Mouse (Mus musculus) heart, postnatal 10 days (tissue): ENCODE data around the gene Lipo3. TPM values are rescaled to one million over a fixed set of nuclear protein-coding genes. Genes with fewer than 3 reads are reported as not detected.
"Not testable (repeated sequence)": the region's sequence is repeated elsewhere in the genome, so short reads cannot be mapped to it uniquely, and the experiment has no call there.

Experiments
- DNase-seq, 2 experiments: peaks; one replicate each; pipeline ENCODE4 v3.0.0; 2021
- intact Hi-C: fragments of 180-260 bp; cut with DNase I; formaldehyde crosslinking; loops from one replicate; pipeline ENCODE4 v1.15.1; 2025
- microRNA-seq, 2 experiments: library from miRNA; unstranded; fragments of <30 nt; microRNA quantifications; one replicate each; pipeline ENCODE4 v1.2.0; 2022
- total RNA-seq, 2 experiments: library from RNA; stranded (reverse); gene quantifications; 2 replicates each; pipeline ENCODE4 v1.2.3; 2021

The Lipo3 gene
- total RNA-seq = 10 to 100 TPM; 11.1 to 11.2 TPM

- peak; percentile 24 to 50 for DNase-seq
- intact Hi-C loops = not testable (repeated sequence)
Observed at GRCm38 (mm10) chr19:33761287-33762086, at the start of gene Lipo3. TSS of gene Lipo3 (minus strand) at chr19:33761951.

- intact Hi-C loops, DNase-seq: not testable (repeated sequence)
Observed at GRCm38 (mm10) chr19:33787359-33787758, 25.6 kb upstream of the Lipo3 start, which contains the start of gene Lipo1. TSS of gene Lipo1 (minus strand) at chr19:33787459.

GRCm38 (mm10) chr19:33786576-33787277 is 25.0 kb upstream of the Lipo3 start:
- no peak for DNase-seq
- intact Hi-C loops = no loop called here

DNA sequence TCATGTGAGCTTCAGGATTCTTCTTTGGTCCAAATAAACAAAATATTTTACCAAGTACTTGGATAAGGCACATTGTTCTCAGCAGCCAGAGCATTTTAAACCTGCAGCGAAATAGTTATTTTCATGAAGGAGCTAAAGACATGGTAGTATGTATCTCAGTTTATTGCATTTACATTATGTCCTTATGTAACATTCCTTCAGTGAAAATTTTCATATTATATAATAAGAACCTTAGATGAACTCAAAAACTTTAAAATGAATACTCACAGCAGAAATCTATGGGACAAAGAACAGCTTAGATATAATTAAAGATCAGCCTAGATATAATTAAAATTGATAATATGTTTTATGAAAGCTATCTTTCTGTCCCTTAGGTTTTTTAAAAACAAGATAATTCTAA is 10.5 kb downstream of the Lipo3 start, which contains the start of gene Lipo2:
Gene Lipo2 (minus strand): TSS at position 101 of the 400 bp plus-strand sequence.
- DNase-seq, intact Hi-C loops: not testable (repeated sequence)

DNA sequence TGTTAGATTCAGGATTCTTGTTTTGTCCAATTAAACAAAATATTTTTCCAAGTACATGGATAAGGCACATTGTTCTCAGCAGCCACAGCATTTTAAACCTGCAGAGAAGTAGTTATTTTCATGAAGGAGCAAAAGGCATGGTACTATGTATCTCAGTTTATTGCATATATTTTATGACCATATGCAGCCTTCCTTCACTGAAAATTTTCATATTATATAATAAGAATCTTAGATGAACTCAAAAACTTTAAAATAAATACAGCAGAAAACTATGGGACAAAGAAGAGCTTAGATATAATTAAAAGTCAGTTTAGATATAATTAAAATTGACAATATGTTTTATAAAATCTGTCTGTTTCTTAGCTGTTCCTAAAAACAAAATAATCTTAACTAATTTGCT is 136.6 kb downstream of the Lipo3 start, which contains the start of gene Gm8978:
Gene Gm8978 (minus strand): TSS at position 101 of the 400 bp plus-strand sequence.
- intact Hi-C loops, DNase-seq: not testable (repeated sequence)

GRCm38 (mm10) chr19:33589626-33590302 is 172.0 kb downstream of the Lipo3 start:
- intact Hi-C loops = loop anchor here (10.0 kb wide), 1 partner anchor 195 kb away; the partner anchor contains the start of gene Rnls
- peak; percentile 73 to 75 for DNase-seq

- DNase-seq, intact Hi-C loops: not testable (repeated sequence)
Observed at GRCm38 (mm10) chr19:33568551-33568950, 193.2 kb downstream of the Lipo3 start.

DNA sequence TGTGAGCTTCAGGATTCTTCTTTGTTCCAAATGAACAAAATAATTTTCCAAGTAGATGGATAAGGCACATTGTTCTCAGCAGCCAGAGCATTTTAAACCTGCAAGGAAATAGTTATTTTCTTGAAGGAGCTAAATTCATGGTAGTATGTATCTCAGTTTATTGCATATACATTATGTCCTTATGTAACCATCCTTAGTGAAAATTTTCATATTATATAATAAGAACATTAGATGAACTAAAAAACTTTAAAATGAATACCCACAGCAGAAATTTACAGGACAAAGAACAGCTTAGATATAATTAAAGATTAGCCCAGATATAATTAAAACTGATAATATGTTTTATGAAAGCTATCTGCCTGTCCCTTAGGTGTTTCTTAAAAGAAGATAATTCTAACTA is 244.1 kb downstream of the Lipo3 start, which contains the start of gene Lipo4:
Gene Lipo4 (minus strand): TSS at position 101 of the 400 bp plus-strand sequence.
- intact Hi-C loops = no loop called here
- DNase-seq = no peak

Small RNAs within 50 kb of the gene (microRNA-seq; reads per million reads assigned to microRNA genes)
- 0 reads per million in 2 experiments for gene Gm27440

Other genes with a start within 250 kb of the Lipo3 start
- gene Lipo4, start 244.2 kb downstream of the Lipo3 start, total RNA-seq = under 1 TPM; 0.31 to 0.32 TPM
- gene Gm8978, start 136.7 kb downstream of the Lipo3 start, total RNA-seq = not detected
- under 1 TPM in 1 of 2 experiments, not detected in 1; 0.17 TPM for gene Lipo2, start 10.6 kb downstream of the Lipo3 start, total RNA-seq
- not detected for gene Lipo1, start 25.5 kb upstream of the Lipo3 start, total RNA-seq
- not detected for gene Lipf, start 199.2 kb upstream of the Lipo3 start, total RNA-seq
- gene Lipk, start 246.3 kb upstream of the Lipo3 start, total RNA-seq = not detected